Mouse (Mus musculus) kidney, adult 2 months (tissue): ENCODE results near the gene Tbccd1.

Experiments used
- CTCF ChIP-seq: fragments of 200-500 bp; conservative IDR thresholded peaks from 2 replicates; pipeline ENCODE4 v1.5.1; 2011; ENCODE audit warnings: low read depth, mild to moderate bottlenecking, control low read depth, low read length, moderate library complexity, mixed read lengths; ENCODE audit not compliant: insufficient read depth, insufficient read length
- POLR2A ChIP-seq: fragments of 200-500 bp; IDR thresholded peaks from one replicate; pipeline ENCODE4 v1.6.1; 2011; ENCODE audit warnings: low read depth, low read length, control low read depth

- TF ChIP-seq POLR2A (no peak), CTCF (no peak)
These were observed 9.8 kb downstream of the Tbccd1 start for GRCm38 (mm10) chr16:22847686-22848085.
